Mouse (Mus musculus) leukemia stem cell, adult 10-12 weeks (primary cell): ENCODE measurements around the gene Bche. TPM values are rescaled to one million over a fixed set of nuclear protein-coding genes. Genes with fewer than 3 reads are reported as not detected.

Experiments
- polyA plus RNA-seq: library from polyadenylated mRNA; stranded (reverse); fragments of >175 nt; gene quantifications from 2 replicates; pipeline ENCODE4 v1.2.3, GENCODE M21; 2012; ENCODE audit warnings: low replicate concordance

Bche gene
- polyA plus RNA-seq = 0.08 TPM in 1 of 2 replicates, not detected in the other

DNA sequence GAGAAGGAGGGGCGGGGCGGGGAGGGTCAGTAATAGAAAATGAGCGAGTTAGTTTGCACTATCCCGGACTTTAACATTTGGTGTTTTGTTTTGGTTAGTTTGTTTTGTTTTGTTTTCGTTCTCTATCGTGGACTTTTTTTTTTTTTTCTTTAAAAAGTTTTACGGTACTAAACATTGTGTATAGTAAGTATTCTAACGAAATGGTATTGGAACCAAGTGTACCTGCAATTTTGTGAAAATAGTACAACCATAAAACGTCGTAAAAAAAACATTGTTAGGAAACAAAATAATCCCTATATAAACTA is at the start of gene Bche:
Gene Bche (minus strand): TSS at position 6 of the 305 bp plus-strand sequence.

